Mouse (Mus musculus) liver, adult 2 months (tissue): Measurements from ENCODE around the gene Tmcc2.

Source experiments
- CTCF ChIP-seq: fragments of 200-500 bp; IDR thresholded peaks from 2 replicates; pipeline ENCODE4 v1.5.1; 2011; ENCODE audit warnings: low read depth, low read length, control low read depth
- POLR2A ChIP-seq: fragments of 200-500 bp; IDR thresholded peaks from 2 replicates; pipeline ENCODE4 v1.6.1; 2011; ENCODE audit warnings: low read length, control low read depth; ENCODE audit not compliant: insufficient read depth; ENCODE audit errors: extremely low read depth

- TF ChIP-seq CTCF = no peak
- no peak for TF ChIP-seq POLR2A
Measured at GRCm38 (mm10) chr1:132361959-132362358, 29.1 kb downstream of the Tmcc2 start.
